22 mouse cellular contexts compared by ENCODE assay signal in the genomic region with DNA sequence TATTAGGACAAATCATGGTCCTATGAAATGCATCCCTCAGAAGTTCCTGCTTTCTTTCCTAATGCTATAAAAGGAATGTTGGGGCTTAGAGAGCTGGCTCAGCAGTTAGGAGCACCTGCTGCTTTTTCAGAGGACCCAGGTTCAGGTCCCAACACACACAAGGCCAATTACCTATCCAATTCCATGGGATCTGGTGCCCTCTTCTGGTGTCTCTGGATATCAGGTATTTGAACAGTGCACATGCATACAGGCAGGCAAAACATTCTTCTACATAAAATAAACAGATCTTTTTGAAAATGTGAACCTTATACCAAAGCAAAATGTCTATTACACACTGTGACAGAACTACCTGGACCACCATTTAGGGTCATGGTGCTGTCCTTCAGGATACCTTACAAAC.
DNase-seq lines count a peak whose midpoint lies in the region; ATAC-seq and TF ChIP-seq lines count a peak whose summit lies in the region.
"Had no signal": no experiment of that assay in that cellular context is flagged by ENCODE, and none has a peak within 500 bp of the region (broad histone marks: within the 10 kb centered on the region; RNA-seq: fewer than 3 reads in every experiment).

No protein-coding gene starts in this region.

- no peak for ATAC-seq in lung, postnatal 0 days
- ATAC-seq: midbrain, embryonic 15.5 days had no signal

- no peak for TF ChIP-seq CTCF in kidney, adult 2 months (conservative IDR thresholded peaks at IDR 0.05; ENCODE audit: insufficient read depth, insufficient read length, low read depth, low read length)
- TF ChIP-seq CTCF in lung, postnatal 0 days (IDR thresholded peaks at IDR 0.05), result peak; percentile 26; the same call in 1 of the 2 replicates
- TF ChIP-seq CTCF in cortical plate, adult 2 months (IDR thresholded peaks at IDR 0.05; ENCODE audit: extremely low read depth, insufficient read depth, low read length), result 0 out of 2 replicates have a peak, but pooled peaks have one; percentile 20

- no peaks in the 10 kb centered on the region for H3K9me3 ChIP-seq in lung, postnatal 0 days (ENCODE audit: low read length)
- H3K9me3 ChIP-seq: forebrain, embryonic 10.5 days; heart, embryonic 13.5 days; hindbrain, embryonic 12.5 days; liver, embryonic 13.5 days; lung, embryonic 15.5 days; midbrain, embryonic 15.5 days had no signal

- H3K4me1 ChIP-seq in kidney, adult 2 months (ENCODE audit: control insufficient read depth, insufficient read depth, low read length), result no peaks in the 10 kb centered on the region
- H3K4me1 ChIP-seq in lung, postnatal 0 days (ENCODE audit: insufficient read depth, low read depth, low read length), result no peaks in the 10 kb centered on the region
- no peaks in the 10 kb centered on the region for H3K4me1 ChIP-seq in cortical plate, adult 2 months (ENCODE audit: control insufficient read depth, insufficient read depth, low read length)
- H3K4me1 ChIP-seq: forebrain, embryonic 10.5 days; heart, embryonic 13.5 days; hindbrain, embryonic 12.5 days; liver, embryonic 13.5 days; lung, embryonic 15.5 days; midbrain, embryonic 15.5 days had no signal

- no peak overlapping the region for H3K9ac ChIP-seq in lung, postnatal 0 days (replicated peaks; ENCODE audit: low read depth)
- H3K9ac ChIP-seq: heart, embryonic 13.5 days; hindbrain, embryonic 12.5 days; liver, embryonic 13.5 days; lung, embryonic 15.5 days; midbrain, embryonic 15.5 days had no signal

- no peak for TF ChIP-seq POLR2A in kidney, adult 2 months (IDR thresholded peaks at IDR 0.05; ENCODE audit: low read depth, low read length)
- TF ChIP-seq POLR2A in cortical plate, adult 2 months (IDR thresholded peaks at IDR 0.05; ENCODE audit: extremely low read depth, insufficient read depth, low read length), result no peak

- H3K4me2 ChIP-seq in lung, postnatal 0 days (replicated peaks; ENCODE audit: low read depth, low read length), result no peak overlapping the region
- H3K4me2 ChIP-seq: heart, embryonic 13.5 days; hindbrain, embryonic 12.5 days; liver, embryonic 13.5 days; lung, embryonic 15.5 days; midbrain, embryonic 15.5 days had no signal

- peak; percentile 5 for DNase-seq in kidney, adult 2 months
- no peak for DNase-seq in kidney, postnatal 14 days
- DNase-seq in lung, postnatal 0 days (ENCODE audit: low spot score), result no peak
- no peak for DNase-seq in lung, postnatal 10 days
- DNase-seq in ES-CJ7 (ENCODE audit: low read depth, low spot score), result peak; percentile 36
- no peak for DNase-seq in layer of hippocampus, adult 9-11 months
- no peak for DNase-seq in thymus, postnatal 0 days (ENCODE audit: low spot score)
- DNase-seq: adrenal gland, postnatal 14 days; cerebellum, adult 9-10 months; gastrocnemius, postnatal 36 days; heart, adult 2 months; heart, postnatal 14 days; kidney, adult 9 months; liver, embryonic 13.5 days; thymus, postnatal 36 days had no signal

- TF ChIP-seq EP300 in lung, postnatal 0 days (IDR thresholded peaks at IDR 0.05), result no peak

- no peaks in the 10 kb centered on the region for H3K27me3 ChIP-seq in kidney, adult 2 months (replicated peaks; ENCODE audit: control insufficient read depth, insufficient read depth, low read length)
- no peaks in the 10 kb centered on the region for H3K27me3 ChIP-seq in lung, postnatal 0 days (replicated peaks; ENCODE audit: insufficient read depth, low read length)
- H3K27me3 ChIP-seq: heart, embryonic 13.5 days; hindbrain, embryonic 12.5 days; liver, embryonic 13.5 days; lung, embryonic 15.5 days; midbrain, embryonic 15.5 days had no signal

- H3K4me3 ChIP-seq in kidney, adult 2 months (ENCODE audit: insufficient read depth, low read depth, low read length), result no peak overlapping the region
- no peak overlapping the region for H3K4me3 ChIP-seq in lung, postnatal 0 days (ENCODE audit: low read depth, low read length)
- H3K4me3 ChIP-seq in cortical plate, adult 2 months (ENCODE audit: insufficient read depth, low read length), result no peak overlapping the region
- H3K4me3 ChIP-seq: forebrain, embryonic 10.5 days; heart, adult 2 months; heart, embryonic 13.5 days; hindbrain, embryonic 12.5 days; liver, embryonic 13.5 days; lung, embryonic 15.5 days; midbrain, embryonic 15.5 days had no signal

- H3K27ac ChIP-seq in kidney, adult 2 months (ENCODE audit: insufficient read depth, low read depth, low read length), result no peak overlapping the region
- H3K27ac ChIP-seq in lung, postnatal 0 days (ENCODE audit: low read length), result no peak overlapping the region
- no peak overlapping the region for H3K27ac ChIP-seq in cortical plate, adult 2 months (ENCODE audit: insufficient read depth, low read length)
- H3K27ac ChIP-seq: forebrain, embryonic 10.5 days; heart, adult 2 months; heart, embryonic 13.5 days; hindbrain, embryonic 12.5 days; liver, embryonic 13.5 days; lung, embryonic 15.5 days; macrophage; midbrain, embryonic 15.5 days had no signal

- no peaks in the 10 kb centered on the region for H3K36me3 ChIP-seq in kidney, adult 2 months (ENCODE audit: control insufficient read depth, insufficient read depth, low read length)
- no peaks in the 10 kb centered on the region for H3K36me3 ChIP-seq in lung, postnatal 0 days (ENCODE audit: insufficient read depth, low read length)
- H3K36me3 ChIP-seq: forebrain, embryonic 10.5 days; heart, embryonic 13.5 days; hindbrain, embryonic 12.5 days; liver, embryonic 13.5 days; lung, embryonic 15.5 days; midbrain, embryonic 15.5 days had no signal

Comparison
In these comparisons a context has a peak if more than half of its experiments do, and no peak if none do; other contexts are left out.
1. DNase-seq: peak in kidney, adult 2 months (single experiment) and ES-CJ7 (single experiment); none in kidney, postnatal 14 days (single experiment), lung, postnatal 0 days (single experiment), lung, postnatal 10 days (single experiment), layer of hippocampus, adult 9-11 months (single experiment) and thymus, postnatal 0 days (single experiment).